Mouse (Mus musculus) cortical plate, adult 2 months (tissue): Measurements from ENCODE around the gene Itga8.

Experiments used
- CTCF ChIP-seq: fragments of 200-500 bp; IDR thresholded peaks from 2 replicates; pipeline ENCODE4 v1.5.1; 2011; ENCODE audit warnings: mild to moderate bottlenecking, control low read depth, low read length; ENCODE audit not compliant: insufficient read depth; ENCODE audit errors: extremely low read depth
- POLR2A ChIP-seq: fragments of 200-500 bp; IDR thresholded peaks from 2 replicates; pipeline ENCODE4 v1.6.1; 2011; ENCODE audit warnings: mild to moderate bottlenecking, low read length, control low read depth; ENCODE audit not compliant: insufficient read depth; ENCODE audit errors: extremely low read depth

GRCm38 (mm10) chr2:12107265-12107664 lies 194.5 kb downstream of the Itga8 start:
- TF ChIP-seq CTCF = no peak
- no peak for TF ChIP-seq POLR2A
